Mouse (Mus musculus) ES-E14 (cell line): ENCODE measurements at regions not wholly inside any gene's neighbourhood (a gene's known extent, or its start where the extent isn't known, plus 50 kb on each side); places are given as distances from the start of the nearest gene placed in this dataset.

ENCODE experiments used
- DNase-seq: peaks from one replicate; pipeline ENCODE4 v3.0.0-alpha.2; 2013; ENCODE audit warnings: low read depth, low spot score
- H3K27ac ChIP-seq: 2 replicates; pipeline ENCODE4 v1.5.1; 2012; ENCODE audit warnings: low read depth, mild to moderate bottlenecking, low read length, moderate library complexity, mixed read lengths; ENCODE audit not compliant: poor library complexity, insufficient read depth, severe bottlenecking
- H3K36me3 ChIP-seq: 2 replicates; pipeline ENCODE4 v1.6.1; 2012; ENCODE audit warnings: mild to moderate bottlenecking, low read length, moderate library complexity, mixed read lengths; ENCODE audit not compliant: control insufficient read depth, poor library complexity, insufficient read depth, severe bottlenecking
- H3K4me1 ChIP-seq, 2 experiments: fragments of 150-350 bp in 1 of 2; sonication (generic) in 1 of 2; 2 replicates each; pipeline ENCODE4 v1.6.1; 2012; ENCODE audit warnings: low read length in 2 of 2, mild to moderate bottlenecking in 1 of 2, mixed read lengths in 1 of 2; ENCODE audit not compliant: control insufficient read depth in 2 of 2, insufficient read depth in 2 of 2, poor library complexity in 1 of 2
- H3K4me3 ChIP-seq, 2 experiments: fragments of 150-350 bp in 1 of 2; sonication (generic) in 1 of 2; 2 replicates each; pipeline ENCODE4 v1.5.1; 2012; ENCODE audit warnings: low read length in 2 of 2, low read depth in 1 of 2, mild to moderate bottlenecking in 1 of 2, mixed read lengths in 1 of 2; ENCODE audit not compliant: insufficient read depth in 1 of 2, poor library complexity in 1 of 2, severe bottlenecking in 1 of 2
- H3K9ac ChIP-seq: 2 replicates; pipeline ENCODE4 v1.6.1; 2012; ENCODE audit warnings: low read depth, mild to moderate bottlenecking, low read length, mixed read lengths; ENCODE audit not compliant: poor library complexity, insufficient read depth, severe bottlenecking
- H3K9me3 ChIP-seq: fragments of 150-350 bp; sonication (generic); 2 replicates; pipeline ENCODE4 v1.6.1; 2012; ENCODE audit warnings: low read depth, mild to moderate bottlenecking, low read length; ENCODE audit not compliant: control insufficient read depth, insufficient read depth
- CHD2 ChIP-seq: IDR thresholded peaks from 2 replicates; pipeline ENCODE4 v1.6.1; 2014; ENCODE audit warnings: mild to moderate bottlenecking, low read depth, low read length, inconsistent platforms
- HCFC1 ChIP-seq: IDR thresholded peaks from 2 replicates; pipeline ENCODE4 v1.6.1; 2012; ENCODE audit warnings: low read length, inconsistent platforms, borderline replicate concordance; ENCODE audit not compliant: insufficient read depth
- MAFK ChIP-seq: IDR thresholded peaks from 2 replicates; pipeline ENCODE4 v1.6.1; 2014; ENCODE audit warnings: mild to moderate bottlenecking, low read depth, low read length, inconsistent platforms; ENCODE audit not compliant: insufficient read depth
- ZC3H11A ChIP-seq: IDR thresholded peaks from 2 replicates; pipeline ENCODE4 v1.6.1; 2012; ENCODE audit warnings: low read depth, mild to moderate bottlenecking, inconsistent platforms, low read length, borderline replicate concordance
- ZNF384 ChIP-seq: IDR thresholded peaks from 2 replicates; pipeline ENCODE4 v1.6.1; 2012; ENCODE audit warnings: low read depth, low read length, inconsistent platforms
- in situ Hi-C, 2 experiments: fragments of 600-800 bp; cut with MboI; formaldehyde crosslinking; loops; one replicate each; pipeline ENCODE4 v1.15.1; 2025; ENCODE audit warnings: low sequenced_read_pairs in 2 of 2, inconsistent platforms in 1 of 2; ENCODE audit not compliant: unreplicated experiment in 2 of 2

GRCm38 (mm10) chr7:69487111-69487510 lies 738.1 kb upstream of the Arrdc4 start:
- Histone ChIP-seq H3K9me3 (no peaks in the 10 kb centered on the region), H3K27ac (no peak overlapping the region), H3K4me3 (no peak overlapping the region), H3K9ac (no peak overlapping the region), H3K36me3 (no peaks in the 10 kb centered on the region), H3K4me1 (no peaks in the 10 kb centered on the region)
- in situ Hi-C loops: loop anchor here (25.0 kb wide), 2 partner anchors 775 to 800 kb away; no protein-coding TSS in a partner anchor
- no peak for DNase-seq
- TF ChIP-seq ZNF384: no peak
- TF ChIP-seq MAFK: no peak
- no peak for TF ChIP-seq HCFC1
- no peak for TF ChIP-seq CHD2
- TF ChIP-seq ZC3H11A: no peak

GRCm38 (mm10) chr7:69484552-69484951 lies 735.5 kb upstream of the Arrdc4 start:
- Histone ChIP-seq H3K4me1 (no peaks in the 10 kb centered on the region), H3K4me3 (no peak overlapping the region), H3K9ac (no peak overlapping the region), H3K36me3 (no peaks in the 10 kb centered on the region), H3K27ac (no peak overlapping the region), H3K9me3 (no peaks in the 10 kb centered on the region)
- DNase-seq: no peak
- TF ChIP-seq HCFC1: no peak
- no peak for TF ChIP-seq ZC3H11A
- TF ChIP-seq MAFK: no peak
- no peak for TF ChIP-seq CHD2
- no peak for TF ChIP-seq ZNF384
- in situ Hi-C loops: loop anchor here (25.0 kb wide), 2 partner anchors 778 to 803 kb away; no protein-coding TSS in a partner anchor
